Mouse (Mus musculus) gastrocnemius, adult 18-20 months (tissue): ENCODE measurements around the gene Eef1akmt3. TPM values are rescaled to one million over a fixed set of nuclear protein-coding genes. Genes with fewer than 3 reads are reported as not detected.
A peak's percentile ranks its signal among the peaks of the same experiment; 100 is the strongest.
"Not testable (repeated sequence)": the region's sequence is repeated elsewhere in the genome, so short reads cannot be mapped to it uniquely, and the experiment has no call there.

Experiments used
- DNase-seq: peaks from one replicate; pipeline ENCODE4 v3.0.0; 2021; ENCODE audit warnings: low spot score
- total RNA-seq, 2 experiments: library from RNA; stranded (reverse); gene quantifications; 2 replicates each; pipeline ENCODE4 v1.2.3; 2021

The Eef1akmt3 gene
- total RNA-seq, 2 experiments from 2014 or later: 0.09 TPM; not detected in 1

GRCm38 (mm10) chr10:127070190-127071121, 29.1 kb upstream of the Eef1akmt3 start, which contains the start of gene Tspan31:
Gene Tspan31, minus strand, starts transcription at chr10:127070264.
- peak; percentile 94 for DNase-seq

- DNase-seq: no peak
Measured at GRCm38 (mm10) chr10:127069281-127070189, 28.2 kb upstream of the Eef1akmt3 start.

GRCm38 (mm10) chr10:127068360-127069038, 27.2 kb upstream of the Eef1akmt3 start:
- DNase-seq: no peak

- DNase-seq: no peak
Measured at GRCm38 (mm10) chr10:127066519-127067018, 25.3 kb upstream of the Eef1akmt3 start.

- DNase-seq: no peak
Measured at GRCm38 (mm10) chr10:127065981-127066380, 24.7 kb upstream of the Eef1akmt3 start.

GRCm38 (mm10) chr10:127063913-127064870, 22.9 kb upstream of the Eef1akmt3 start:
- no peak for DNase-seq

GRCm38 (mm10) chr10:127063239-127063872, 22.0 kb upstream of the Eef1akmt3 start, which contains the start of gene Cdk4:
Gene Cdk4, plus strand, starts transcription at chr10:127063534.
- peak; percentile 97 for DNase-seq

- DNase-seq: no peak
Measured at GRCm38 (mm10) chr10:127062503-127062902, 21.2 kb upstream of the Eef1akmt3 start.

GRCm38 (mm10) chr10:127062101-127062500, 20.8 kb upstream of the Eef1akmt3 start:
- not testable (repeated sequence) for DNase-seq

- DNase-seq: no peak
Measured at GRCm38 (mm10) chr10:127061513-127061912, 20.2 kb upstream of the Eef1akmt3 start.

GRCm38 (mm10) chr10:127061085-127061484, 19.8 kb upstream of the Eef1akmt3 start:
- no peak for DNase-seq

GRCm38 (mm10) chr10:127059968-127060916, 18.9 kb upstream of the Eef1akmt3 start, which contains the start of gene March9:
Gene March9, minus strand, starts transcription at chr10:127060184.
- peak; percentile 37 for DNase-seq

- DNase-seq: no peak
Measured at GRCm38 (mm10) chr10:127059174-127059967, 18.1 kb upstream of the Eef1akmt3 start.

GRCm38 (mm10) chr10:127058708-127059107, 17.4 kb upstream of the Eef1akmt3 start:
- DNase-seq: no peak

- DNase-seq: peak; percentile 74
Measured at GRCm38 (mm10) chr10:127058161-127058560, 16.8 kb upstream of the Eef1akmt3 start.

GRCm38 (mm10) chr10:127056490-127056889, 15.2 kb upstream of the Eef1akmt3 start:
- DNase-seq: no peak

GRCm38 (mm10) chr10:127055406-127055805, 14.1 kb upstream of the Eef1akmt3 start:
- no peak for DNase-seq
